Comparison of ENCODE assay signal across 25 mouse cellular contexts in genomic region chr9:75214743-75215413, GRCm38 (mm10). TPM values are rescaled to one million over a fixed set of nuclear protein-coding genes. Genes with fewer than 3 reads are reported as not detected.
DNase-seq lines count a peak whose midpoint lies in the region; ATAC-seq and TF ChIP-seq lines count a peak whose summit lies in the region.
"Had no signal": no experiment of that assay in that cellular context is flagged by ENCODE, and none has a peak within 500 bp of the region (broad histone marks: within the 10 kb centered on the region; RNA-seq: fewer than 3 reads in every experiment).

No protein-coding gene starts in this region.

- H3K9me3 ChIP-seq in forebrain, embryonic 13.5 days (replicated peaks) = no peaks in the 10 kb centered on the region
- no peaks in the 10 kb centered on the region for H3K9me3 ChIP-seq in forebrain, embryonic 11.5 days (ENCODE audit: control insufficient read depth, low read length)
- no peaks in the 10 kb centered on the region for H3K9me3 ChIP-seq in midbrain, postnatal 0 days (ENCODE audit: low read length)
- no peaks in the 10 kb centered on the region for H3K9me3 ChIP-seq in midbrain, embryonic 10.5 days (replicated peaks)
- H3K9me3 ChIP-seq: embryonic facial prominence, embryonic 12.5 days; heart, embryonic 15.5 days; limb, embryonic 13.5 days; liver, embryonic 12.5 days; midbrain, embryonic 12.5 days had no signal

- ATAC-seq in forebrain, embryonic 13.5 days = peak; percentile 50; the same call in 1 of the 2 replicates
- ATAC-seq in forebrain, embryonic 11.5 days (replicated peaks; ENCODE audit: low FRiP score) = no peak
- ATAC-seq in midbrain, postnatal 0 days (ENCODE audit: low FRiP score) = no peak
- ATAC-seq: CD4-positive, CD25-positive, alpha-beta regulatory T cell, adult 4 months; liver, embryonic 12.5 days had no signal

- H3K4me3 ChIP-seq in forebrain, embryonic 13.5 days = no peak overlapping the region
- no peak overlapping the region for H3K4me3 ChIP-seq in forebrain, embryonic 11.5 days (ENCODE audit: low read depth, low read length)
- H3K4me3 ChIP-seq in midbrain, postnatal 0 days (ENCODE audit: low read depth, low read length) = no peak overlapping the region
- H3K4me3 ChIP-seq in midbrain, embryonic 10.5 days = no peak overlapping the region
- H3K4me3 ChIP-seq: embryonic facial prominence, embryonic 12.5 days; heart, embryonic 15.5 days; limb, embryonic 13.5 days; liver, embryonic 12.5 days; midbrain, embryonic 12.5 days had no signal

- no peaks in the 10 kb centered on the region for H3K27me3 ChIP-seq in forebrain, embryonic 13.5 days
- no peaks in the 10 kb centered on the region for H3K27me3 ChIP-seq in forebrain, embryonic 11.5 days (ENCODE audit: control insufficient read depth, insufficient read depth, low read length)
- no peaks in the 10 kb centered on the region for H3K27me3 ChIP-seq in midbrain, postnatal 0 days (ENCODE audit: insufficient read depth, low read length)
- H3K27me3 ChIP-seq in midbrain, embryonic 10.5 days (ENCODE audit: low read depth, poor library complexity, severe bottlenecking) = no peaks in the 10 kb centered on the region
- H3K27me3 ChIP-seq: embryonic facial prominence, embryonic 12.5 days; heart, embryonic 15.5 days; limb, embryonic 13.5 days; liver, embryonic 12.5 days; midbrain, embryonic 12.5 days had no signal

- no peak overlapping the region for H3K27ac ChIP-seq in forebrain, embryonic 13.5 days
- H3K27ac ChIP-seq in forebrain, embryonic 11.5 days (ENCODE audit: low read depth, low read length) = no peak overlapping the region
- H3K27ac ChIP-seq in midbrain, postnatal 0 days (ENCODE audit: low read depth, low read length) = no peak overlapping the region
- no peak overlapping the region for H3K27ac ChIP-seq in midbrain, embryonic 10.5 days (replicated peaks)
- H3K27ac ChIP-seq: embryonic facial prominence, embryonic 12.5 days; heart, embryonic 15.5 days; hindbrain, embryonic 14.5 days; limb, embryonic 13.5 days; liver, embryonic 12.5 days; midbrain, embryonic 12.5 days had no signal

- no peak for TF ChIP-seq CTCF in midbrain, postnatal 0 days (IDR thresholded peaks at IDR 0.05)

- no peak overlapping the region for H3K4me2 ChIP-seq in forebrain, embryonic 13.5 days
- H3K4me2 ChIP-seq in forebrain, embryonic 11.5 days (ENCODE audit: low read depth, low read length, severe bottlenecking) = no peak overlapping the region
- H3K4me2 ChIP-seq in midbrain, postnatal 0 days (ENCODE audit: low read depth, low read length, poor library complexity, severe bottlenecking) = no peak overlapping the region
- H3K4me2 ChIP-seq: embryonic facial prominence, embryonic 12.5 days; heart, embryonic 15.5 days; hindbrain, embryonic 14.5 days; limb, embryonic 13.5 days; liver, embryonic 12.5 days; midbrain, embryonic 12.5 days had no signal

- H3K9ac ChIP-seq in forebrain, embryonic 13.5 days = no peak overlapping the region
- H3K9ac ChIP-seq in forebrain, embryonic 11.5 days (ENCODE audit: low read length) = no peak overlapping the region
- H3K9ac ChIP-seq in midbrain, postnatal 0 days (replicated peaks; ENCODE audit: low read length, poor library complexity, severe bottlenecking) = no peak overlapping the region
- H3K9ac ChIP-seq: embryonic facial prominence, embryonic 12.5 days; heart, embryonic 15.5 days; hindbrain, embryonic 14.5 days; limb, embryonic 13.5 days; liver, embryonic 12.5 days; midbrain, embryonic 12.5 days had no signal

- no peak for DNase-seq in forebrain, embryonic 11.5 days (ENCODE audit: low spot score)
- peak; percentile 30 for DNase-seq in midbrain, postnatal 0 days (ENCODE audit: low spot score)
- DNase-seq in midbrain, embryonic 10.5 days (ENCODE audit: low spot score) = no peak
- DNase-seq in cerebellum, postnatal 14 days = peak; percentile 54 to 71
- DNase-seq in Muller cell, postnatal 12 days (ENCODE audit: inconsistent ontology term) = no peak
- no peak for DNase-seq in right cerebral cortex, postnatal 25 days
- no peak for DNase-seq in thymus, postnatal 36 days
- DNase-seq: adrenal gland, postnatal 36 days; gastrocnemius, postnatal 36 days; heart, postnatal 36 days; kidney, adult 9 months; kidney, postnatal 14 days; layer of hippocampus, postnatal 36 days; lung, adult 18-20 months; lung, postnatal 14 days; spleen, adult 18-20 months; thymus, postnatal 25 days had no signal

- 84% methylated on average over 11 of the region's 11 CpGs for WGBS in forebrain, embryonic 13.5 days
- 93% methylated on average over 11 of the region's 11 CpGs for WGBS in forebrain, embryonic 11.5 days
- 81% methylated on average over 11 of the region's 11 CpGs for WGBS in midbrain, postnatal 0 days
- WGBS in midbrain, embryonic 10.5 days = 93% methylated on average over 11 of the region's 11 CpGs

- H3K36me3 ChIP-seq in forebrain, embryonic 13.5 days (ENCODE audit: poor library complexity, severe bottlenecking) = peaks cover 77% of the 10 kb centered on the region
- H3K36me3 ChIP-seq in forebrain, embryonic 11.5 days (ENCODE audit: control insufficient read depth, insufficient read depth, low read length) = peaks cover 7% of the 10 kb centered on the region
- peaks cover 59% of the 10 kb centered on the region for H3K36me3 ChIP-seq in midbrain, postnatal 0 days (ENCODE audit: insufficient read depth, low read length)
- peaks cover 86% of the 10 kb centered on the region for H3K36me3 ChIP-seq in midbrain, embryonic 10.5 days
- H3K36me3 ChIP-seq: liver, embryonic 12.5 days had no signal

- H3K4me1 ChIP-seq in forebrain, embryonic 13.5 days = no peaks in the 10 kb centered on the region
- H3K4me1 ChIP-seq in forebrain, embryonic 11.5 days (replicated peaks; ENCODE audit: control insufficient read depth, insufficient read depth, low read length) = no peaks in the 10 kb centered on the region
- H3K4me1 ChIP-seq in midbrain, postnatal 0 days (ENCODE audit: insufficient read depth, low read length) = no peaks in the 10 kb centered on the region
- H3K4me1 ChIP-seq in midbrain, embryonic 10.5 days = no peaks in the 10 kb centered on the region
- H3K4me1 ChIP-seq: heart, embryonic 15.5 days; liver, embryonic 12.5 days; midbrain, embryonic 12.5 days had no signal

RNA-seq across cellular contexts. Expression of gene Myo5c, which starts 16.9 kb away (rescaled TPM):
- polyA plus RNA-seq in forebrain, embryonic 13.5 days (2015; fragmentation: Nextera tagmentation; extraction: Ambion mirVana) = 0.21 and 0.28 TPM in 2 replicates
- polyA plus RNA-seq in forebrain, embryonic 11.5 days (2014; fragmentation: Nextera tagmentation; extraction: Ambion mirVana) = 0.55 and 0.72 TPM in 2 replicates
- 0.22 and 0.61 TPM in 2 replicates for total RNA-seq in midbrain, postnatal 0 days (2014; rRNA removed)
- 0.36 and 0.62 TPM in 2 replicates for polyA plus RNA-seq in midbrain, postnatal 0 days (2015; fragmentation: Nextera tagmentation; extraction: Ambion mirVana)
- 0.52 and 0.77 TPM in 2 replicates for polyA plus RNA-seq in midbrain, embryonic 10.5 days (2016; fragmentation: Nextera tagmentation; extraction: Ambion mirVana)

Comparison
In these comparisons a context has a peak if more than half of its experiments do, and no peak if none do; other contexts are left out.
1. DNase-seq: peak in midbrain, postnatal 0 days (single experiment) and cerebellum, postnatal 14 days (2 of 2); none in forebrain, embryonic 11.5 days (single experiment), midbrain, embryonic 10.5 days (single experiment), Muller cell, postnatal 12 days (single experiment), right cerebral cortex, postnatal 25 days (single experiment) and thymus, postnatal 36 days (0 of 2).